Mouse (Mus musculus) thymus, adult 2 months (tissue): ENCODE data around the gene Epsti1. TPM values are rescaled to one million over a fixed set of nuclear protein-coding genes. Genes with fewer than 3 reads are reported as not detected.

ENCODE experiments used
- DNase-seq: peaks from one replicate; pipeline ENCODE4 v3.0.0; 2021
- H3K27ac ChIP-seq: fragments of 200-500 bp; 2 replicates; pipeline ENCODE4 v1.5.1; 2012; ENCODE audit warnings: low read length, control low read depth; ENCODE audit not compliant: control insufficient read depth, insufficient read depth
- H3K27me3 ChIP-seq: fragments of 200-500 bp; 2 replicates; pipeline ENCODE4 v1.6.1; 2012; ENCODE audit warnings: mild to moderate bottlenecking, low read length, moderate library complexity, mixed read lengths; ENCODE audit not compliant: control insufficient read depth, insufficient read depth
- H3K36me3 ChIP-seq: fragments of 200-500 bp; 2 replicates; pipeline ENCODE4 v1.6.1; 2012; ENCODE audit warnings: mild to moderate bottlenecking, low read length, moderate library complexity; ENCODE audit not compliant: control insufficient read depth, insufficient read depth
- H3K4me1 ChIP-seq: fragments of 200-500 bp; replicated peaks from 2 replicates; pipeline ENCODE4 v1.6.1; 2012; ENCODE audit warnings: low read length; ENCODE audit not compliant: control insufficient read depth, insufficient read depth
- H3K4me3 ChIP-seq: fragments of 200-500 bp; 2 replicates; pipeline ENCODE4 v1.5.1; 2012; ENCODE audit warnings: mild to moderate bottlenecking, low read length, control low read depth, moderate library complexity; ENCODE audit not compliant: control insufficient read depth, insufficient read depth
- CTCF ChIP-seq: fragments of 200-500 bp; IDR thresholded peaks from 2 replicates; pipeline ENCODE4 v1.5.1; 2012; ENCODE audit warnings: mild to moderate bottlenecking, control low read depth, low read length, moderate library complexity, borderline replicate concordance; ENCODE audit not compliant: control insufficient read depth, poor library complexity, insufficient read depth; ENCODE audit errors: extremely low read depth
- POLR2A ChIP-seq: fragments of 200-500 bp; IDR thresholded peaks from 2 replicates; pipeline ENCODE4 v1.6.1; 2012; ENCODE audit warnings: mild to moderate bottlenecking, low read length, control low read depth, moderate library complexity; ENCODE audit not compliant: control insufficient read depth, poor library complexity, insufficient read depth; ENCODE audit errors: extremely low read depth
- WGBS: fragments of 180-500 bp; shearing (Covaris S2); methylation state at CpG from one replicate; pipeline ENCODE4 v1.1.7; 2018; 5-methylcytosine and 5-hydroxymethylcytosine counted together
- polyA plus RNA-seq: library from polyadenylated mRNA; depleted of rRNA; stranded (reverse); fragments of >200 nt; gene quantifications from 2 replicates; pipeline ENCODE4 v1.2.3, GENCODE M21; 2012; rRNA removed

Epsti1 gene
- polyA plus RNA-seq, 1 experiment: 48.6 TPM

- TF ChIP-seq CTCF (no peak), POLR2A (no peak)
These were observed 136.6 kb downstream of the Epsti1 start for GRCm38 (mm10) chr14:78040643-78041042.

GRCm38 (mm10) chr14:78041886-78042526, 138.0 kb downstream of the Epsti1 start:
- 90% methylated on average over 11 of the region's 11 CpGs for WGBS
- H3K27me3 ChIP-seq: no peaks in the 10 kb centered on the region
- H3K4me3 ChIP-seq: no peak overlapping the region
- DNase-seq: no peak
- TF ChIP-seq CTCF: no peak
- no peak for TF ChIP-seq POLR2A
- H3K4me1 ChIP-seq: no peaks in the 10 kb centered on the region
- no peaks in the 10 kb centered on the region for H3K36me3 ChIP-seq
- H3K27ac ChIP-seq: no peak overlapping the region

More at GRCm38 (mm10) chr14:78040643-78041042, 136.6 kb downstream of the Epsti1 start:
- Histone ChIP-seq H3K4me3 (no peak overlapping the region), H3K36me3 (no peaks in the 10 kb centered on the region), H3K27me3 (no peaks in the 10 kb centered on the region), H3K27ac (no peak overlapping the region), H3K4me1 (no peaks in the 10 kb centered on the region)
- no peak for DNase-seq
- 78% methylated on average over 6 of the region's 6 CpGs for WGBS

- no peak for DNase-seq
- no peak overlapping the region for H3K4me3 ChIP-seq
- TF ChIP-seq POLR2A: no peak
- TF ChIP-seq CTCF: no peak
- no peaks in the 10 kb centered on the region for H3K27me3 ChIP-seq
- 53% methylated on average over 2 of the region's 2 CpGs for WGBS
- H3K27ac ChIP-seq: no peak overlapping the region
- H3K36me3 ChIP-seq: no peaks in the 10 kb centered on the region
- no peaks in the 10 kb centered on the region for H3K4me1 ChIP-seq
These were observed 139.0 kb downstream of the Epsti1 start for GRCm38 (mm10) chr14:78043079-78043478.

- Histone ChIP-seq H3K27me3 (no peaks in the 10 kb centered on the region), H3K4me1 (no peaks in the 10 kb centered on the region), H3K36me3 (no peaks in the 10 kb centered on the region), H3K27ac (no peak overlapping the region), H3K4me3 (no peak overlapping the region)
- WGBS: 97% methylated on average over 3 of the region's 3 CpGs
- DNase-seq: no peak
- TF ChIP-seq CTCF: no peak
- no peak for TF ChIP-seq POLR2A
These were observed 144.2 kb downstream of the Epsti1 start for GRCm38 (mm10) chr14:78048258-78048657.

GRCm38 (mm10) chr14:78048674-78049073, 144.6 kb downstream of the Epsti1 start:
- H3K27ac ChIP-seq: no peak overlapping the region
- WGBS: 83% methylated on average over 4 of the region's 4 CpGs
- no peaks in the 10 kb centered on the region for H3K4me1 ChIP-seq
- DNase-seq: no peak
- no peaks in the 10 kb centered on the region for H3K36me3 ChIP-seq
- no peaks in the 10 kb centered on the region for H3K27me3 ChIP-seq
- TF ChIP-seq CTCF (no peak), POLR2A (no peak)
- no peak overlapping the region for H3K4me3 ChIP-seq

Other genes starting within 250 kb of the Epsti1 start
- gene Dnajc15, start 29.1 kb upstream of the Epsti1 start, polyA plus RNA-seq: 12.3 and 21.6 TPM in 2 replicates
- gene Fam216b, start 184.8 kb downstream of the Epsti1 start, polyA plus RNA-seq: 0.14 and 0.18 TPM in 2 replicates